Mouse (Mus musculus) frontal cortex, postnatal 10 days (tissue): Measurements from ENCODE around the gene Mybbp1a.

Source experiments
- DNase-seq, 2 experiments: peaks; one replicate each; pipeline ENCODE4 v3.0.0; 2022; ENCODE audit warnings: low spot score in 2 of 2, mixed read lengths in 1 of 2

Mybbp1a gene

DNA sequence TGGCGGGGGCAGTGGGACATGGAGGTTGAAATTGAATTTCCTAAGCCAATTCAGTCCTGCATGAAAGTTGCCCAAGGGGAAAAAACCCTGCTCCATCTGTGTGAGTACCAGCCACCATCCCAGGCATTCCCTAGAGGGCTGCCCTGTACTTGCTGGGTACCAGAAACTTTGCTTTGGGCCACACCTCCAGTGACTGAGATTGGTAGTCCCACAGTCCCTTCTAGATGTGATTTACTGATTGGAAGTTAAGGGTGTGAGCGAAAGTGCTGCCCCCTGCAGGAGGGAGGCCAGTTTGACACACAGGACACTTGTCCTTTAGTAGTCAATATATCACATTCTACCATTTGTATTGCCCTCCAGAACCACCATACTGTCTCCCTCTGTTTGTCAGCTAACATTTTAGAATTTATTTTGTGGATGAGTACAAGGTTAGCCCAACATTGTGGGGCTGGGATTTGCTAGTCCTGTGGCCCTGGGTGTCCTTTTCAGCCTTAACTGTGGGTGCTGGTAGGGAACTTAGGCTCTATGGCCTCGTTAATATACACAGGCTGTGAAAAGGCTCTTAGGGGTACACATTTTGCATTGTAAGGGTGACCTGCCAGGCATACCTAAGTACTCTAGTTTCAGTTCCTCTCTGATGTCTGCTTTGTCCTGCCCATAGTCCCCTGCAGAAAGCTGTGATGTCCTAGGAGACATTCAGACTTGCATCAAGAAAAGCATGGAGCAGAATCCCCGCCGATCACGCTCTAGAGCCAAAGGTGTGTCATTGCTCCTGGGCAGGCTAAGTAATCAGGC is 5.4 kb downstream of the Mybbp1a start:
- no peak for DNase-seq

GRCm38 (mm10) chr11:72447475-72447874 is 6.3 kb downstream of the Mybbp1a start:
- DNase-seq = no peak

- no peak for DNase-seq
Observed at GRCm38 (mm10) chr11:72452140-72452665, 11.0 kb downstream of the Mybbp1a start.

DNA sequence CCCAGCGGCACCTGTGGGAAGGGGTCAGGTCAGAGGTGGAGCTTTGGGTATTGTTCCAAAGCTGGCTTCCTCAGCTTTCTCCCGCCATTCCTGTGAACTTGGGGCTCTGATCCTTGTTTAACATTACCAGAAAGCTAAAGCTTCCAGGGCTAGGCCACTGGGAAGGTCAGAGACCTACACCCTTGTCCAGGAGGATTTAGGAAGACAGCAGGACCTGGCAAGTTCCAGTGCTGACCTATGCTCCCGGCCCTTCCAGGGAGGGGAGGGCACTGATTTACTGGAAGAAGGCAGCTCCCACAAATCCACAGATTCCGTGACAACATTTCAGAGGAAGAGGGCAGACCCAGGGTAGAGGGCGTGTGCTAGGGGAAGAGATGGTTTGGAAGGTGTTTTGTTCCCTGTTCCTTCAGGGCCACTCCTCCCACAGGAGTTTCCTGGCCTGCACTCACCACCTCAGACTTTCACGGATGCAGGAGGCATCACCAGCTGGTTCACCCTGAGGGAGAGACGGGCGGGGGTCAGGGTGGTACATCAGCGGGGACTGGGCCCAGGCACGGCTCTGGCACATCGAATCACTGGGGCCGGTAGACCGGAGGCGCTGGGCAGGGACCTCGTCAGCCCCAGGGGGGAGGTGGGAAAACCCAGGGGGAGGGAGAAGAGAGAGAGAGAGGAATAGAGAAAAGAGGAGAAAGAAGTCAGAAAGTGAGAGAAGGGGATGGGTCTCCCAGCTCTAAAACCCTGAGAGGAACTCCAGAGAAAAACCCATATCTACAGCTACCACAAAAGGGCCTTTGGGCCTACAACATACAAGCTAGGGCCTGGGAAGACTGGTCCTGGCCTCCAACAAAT is 12.2 kb downstream of the Mybbp1a start:
- no peak for DNase-seq

DNA sequence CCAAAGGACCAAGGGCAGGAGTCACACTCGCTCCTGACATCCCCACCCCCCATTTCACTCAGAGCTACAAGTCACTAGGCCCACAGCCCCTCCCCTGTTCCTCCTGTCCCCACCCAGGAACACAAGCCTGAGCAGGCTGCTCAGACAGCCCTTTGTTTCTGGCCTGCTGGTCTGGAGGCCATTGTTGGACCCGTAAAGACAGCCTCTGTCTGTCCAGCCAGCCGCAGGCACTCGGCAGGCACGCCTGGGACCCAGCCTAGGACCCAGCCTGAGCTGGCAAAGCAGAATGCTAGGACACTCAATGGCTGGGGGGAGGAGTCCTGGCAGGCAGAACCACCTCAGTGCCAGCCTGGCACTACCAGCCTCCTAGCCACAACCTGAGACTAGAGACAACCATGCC is 14.5 kb downstream of the Mybbp1a start:
- DNase-seq = peak in 1 of 2 experiments; percentile 45

DNA sequence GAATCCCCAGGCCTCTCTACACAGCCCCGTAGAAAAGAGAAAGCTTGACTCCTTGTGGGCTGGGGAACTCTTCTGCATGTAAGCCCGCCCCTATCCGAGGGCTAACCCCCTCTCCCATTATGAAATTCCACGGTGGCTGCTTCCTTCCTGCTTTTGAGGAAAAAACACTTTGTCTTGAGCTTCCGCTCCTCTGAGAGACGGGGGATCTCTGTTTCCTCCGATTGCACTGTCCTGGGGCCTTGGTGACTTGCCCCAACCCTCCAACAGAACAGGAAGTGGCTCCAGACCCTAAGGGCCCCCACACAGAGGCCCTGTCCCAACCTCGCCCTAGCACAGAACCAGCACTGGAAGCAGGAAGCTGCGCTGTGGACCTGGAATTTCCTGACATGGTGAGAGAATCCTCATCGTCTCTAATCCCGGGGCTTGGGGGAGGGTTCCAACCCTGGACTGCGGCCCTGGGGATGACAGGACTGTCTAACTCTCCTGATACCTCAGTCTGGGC is 16.9 kb downstream of the Mybbp1a start:
- DNase-seq = no peak

DNA sequence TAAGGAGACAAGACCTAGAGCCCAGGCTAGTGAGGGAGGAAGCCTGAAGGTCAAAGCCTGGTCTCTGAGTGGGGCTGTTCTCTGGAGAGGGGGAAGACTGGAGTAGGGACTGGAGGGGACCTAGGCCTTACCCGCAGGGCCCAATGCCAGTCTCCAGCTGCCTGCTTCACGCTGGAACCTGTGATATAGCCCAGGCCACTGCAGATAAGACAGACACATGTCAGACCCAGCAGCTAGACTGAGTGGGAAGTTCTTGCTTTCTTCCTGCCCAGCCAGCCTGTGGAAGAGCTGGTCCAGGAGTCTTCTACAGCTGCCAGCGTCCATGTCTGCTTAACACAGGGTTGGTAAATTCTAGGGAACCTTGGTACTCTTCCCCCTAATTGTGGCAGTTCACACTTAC is 17.3 kb downstream of the Mybbp1a start:
- no peak for DNase-seq

- DNase-seq = no peak
Observed at GRCm38 (mm10) chr11:72461500-72461981, 20.4 kb downstream of the Mybbp1a start.

DNA sequence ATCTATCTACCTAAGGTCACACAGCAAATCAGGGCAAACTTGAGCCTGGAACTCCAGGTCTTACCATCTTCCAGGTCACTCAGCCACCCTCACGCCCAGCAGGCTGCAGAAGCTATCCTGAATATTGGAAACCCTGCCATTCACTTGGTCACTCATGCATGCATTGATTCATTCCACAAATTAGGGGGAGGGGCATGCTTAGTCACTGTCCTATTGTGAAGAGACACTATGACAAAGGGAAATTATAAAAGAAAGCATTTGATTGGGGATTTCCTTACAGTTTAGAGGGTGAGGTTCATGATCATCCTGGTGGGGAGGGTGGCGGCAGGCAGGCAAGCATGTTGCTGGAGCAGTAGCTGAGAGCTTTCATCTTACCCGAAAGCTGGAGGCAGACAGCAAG is 23.7 kb downstream of the Mybbp1a start:
- DNase-seq = no peak

DNA sequence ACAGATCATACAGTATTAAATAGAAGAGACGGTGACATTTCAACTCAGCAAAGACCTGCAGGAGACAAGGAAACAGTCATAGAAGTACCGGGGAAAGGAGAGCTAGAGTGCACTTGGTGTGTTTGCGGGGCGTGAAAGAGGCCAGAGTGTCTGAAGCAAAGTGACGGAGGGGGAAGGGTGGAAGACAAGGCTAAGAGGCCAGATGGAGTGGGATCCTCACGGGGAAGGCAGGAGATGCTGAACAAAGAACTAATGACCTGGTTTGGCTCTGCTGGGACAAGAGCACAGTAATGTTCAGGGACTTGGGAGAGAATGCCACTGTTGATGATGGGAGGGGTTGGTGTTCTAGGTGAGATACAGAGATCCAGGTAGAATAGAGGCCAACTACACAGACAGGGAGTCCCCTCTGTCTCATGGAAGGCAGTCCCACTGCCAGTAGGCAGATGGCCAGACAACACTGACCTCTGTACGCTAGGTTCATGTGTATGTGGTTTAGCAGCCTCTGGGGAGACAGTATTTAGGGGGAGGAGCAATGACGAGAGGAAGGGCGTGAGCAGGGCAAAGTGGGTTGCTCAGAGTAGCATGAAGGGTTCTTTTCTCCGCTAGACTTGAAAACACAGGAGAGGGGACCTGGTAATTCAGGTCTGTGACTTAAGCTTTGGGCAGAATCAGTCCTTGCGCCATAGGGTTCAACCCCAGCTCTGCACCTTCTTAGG is 25.0 kb downstream of the Mybbp1a start:
- no peak for DNase-seq

DNA sequence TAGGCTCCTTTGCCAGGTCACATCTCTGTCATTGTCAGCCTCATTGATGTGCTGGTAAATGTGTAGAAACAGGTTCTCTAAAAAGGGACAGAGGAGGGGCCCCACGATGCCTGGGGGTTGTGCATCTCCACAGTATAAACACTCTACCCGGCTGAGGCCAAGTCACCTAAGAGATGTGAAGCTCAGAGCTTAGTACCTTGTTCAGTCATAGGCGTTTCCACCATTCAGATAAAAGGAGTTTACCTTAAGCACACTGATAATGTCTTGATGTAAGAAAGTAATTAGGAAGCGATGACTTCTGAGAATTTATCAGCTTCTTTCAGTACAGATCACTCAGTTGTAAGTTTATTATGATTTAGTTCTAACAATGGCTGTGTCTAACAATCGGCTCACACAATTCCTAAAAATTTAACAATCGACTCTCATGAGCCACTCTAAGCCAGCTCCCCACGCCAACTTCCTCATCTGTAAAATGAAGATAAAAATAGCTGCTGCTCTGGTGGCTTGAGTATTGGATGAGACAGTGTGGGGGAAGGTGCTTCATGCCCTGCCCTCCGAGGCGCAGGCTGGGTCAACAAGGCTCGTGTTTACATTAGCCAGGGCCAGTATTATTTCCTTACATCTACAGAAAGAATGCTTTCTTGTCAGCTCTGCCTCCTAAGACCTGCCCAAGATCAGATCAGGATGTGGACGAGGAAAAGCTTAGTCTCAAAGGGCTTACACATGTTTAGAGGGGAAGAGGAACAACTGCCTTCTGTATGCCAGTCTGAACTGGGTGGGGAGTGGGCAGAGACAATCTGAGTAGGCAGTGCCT is 25.7 kb downstream of the Mybbp1a start:
- DNase-seq = no peak

DNA sequence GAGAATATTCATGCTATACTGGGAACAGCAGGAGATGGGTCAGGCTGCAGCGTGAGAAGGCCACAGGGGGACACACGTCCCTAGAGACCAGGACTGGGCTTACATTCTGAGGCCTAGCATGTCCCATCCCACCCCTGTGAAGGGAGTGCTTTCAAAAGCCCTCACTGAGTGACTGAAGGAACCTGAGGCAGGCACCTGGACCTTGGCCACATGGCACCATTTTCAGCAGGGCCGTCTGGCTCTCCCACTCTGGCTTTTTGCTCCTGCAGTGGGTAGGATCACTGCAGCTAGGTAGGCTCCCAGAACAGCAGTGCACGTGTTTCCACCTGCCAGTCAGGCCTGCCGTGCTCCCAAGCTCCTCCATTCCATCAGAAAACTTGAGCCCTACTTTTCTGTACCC is 27.4 kb downstream of the Mybbp1a start:
- DNase-seq = no peak

DNA sequence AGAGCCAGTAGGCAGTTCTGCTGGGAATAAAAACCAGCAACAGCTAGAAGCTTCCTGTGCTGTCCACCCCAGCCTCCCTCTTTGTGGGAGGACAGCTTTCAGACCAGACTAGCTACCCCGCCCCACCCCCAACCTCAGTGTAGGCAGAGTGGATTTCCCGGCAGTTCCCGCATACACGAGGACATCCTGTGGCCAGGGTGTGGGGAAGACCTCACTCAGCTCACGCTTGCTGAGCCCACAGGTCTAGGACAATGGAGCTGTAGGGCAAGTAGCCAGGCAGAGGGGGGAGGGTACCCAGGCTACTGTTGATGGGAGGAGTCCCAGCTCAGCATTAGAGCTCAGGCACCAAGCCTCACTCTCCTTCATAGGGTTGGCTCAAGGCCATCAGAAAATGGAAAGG is 28.1 kb downstream of the Mybbp1a start:
- DNase-seq = peak; percentile 55 to 71

DNA sequence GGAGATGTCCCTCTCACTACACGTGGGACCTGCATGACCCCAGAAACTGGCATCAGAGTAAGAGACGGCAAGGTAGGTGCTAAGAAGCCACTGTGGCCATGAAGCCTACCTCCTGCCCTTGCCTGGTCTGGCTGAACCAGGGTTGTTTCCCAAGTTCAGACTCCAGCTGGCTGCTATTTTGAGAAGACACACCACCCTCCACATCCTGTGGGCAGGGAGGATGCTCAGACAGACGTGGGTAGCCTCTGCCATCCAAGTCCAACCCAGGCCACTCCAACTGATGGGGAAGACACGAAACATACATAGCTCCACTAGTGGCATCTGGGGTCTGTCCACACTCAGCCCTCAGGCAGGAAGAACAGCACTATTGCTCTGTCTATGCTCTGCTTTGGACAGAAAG is 28.8 kb downstream of the Mybbp1a start:
- no peak for DNase-seq

DNA sequence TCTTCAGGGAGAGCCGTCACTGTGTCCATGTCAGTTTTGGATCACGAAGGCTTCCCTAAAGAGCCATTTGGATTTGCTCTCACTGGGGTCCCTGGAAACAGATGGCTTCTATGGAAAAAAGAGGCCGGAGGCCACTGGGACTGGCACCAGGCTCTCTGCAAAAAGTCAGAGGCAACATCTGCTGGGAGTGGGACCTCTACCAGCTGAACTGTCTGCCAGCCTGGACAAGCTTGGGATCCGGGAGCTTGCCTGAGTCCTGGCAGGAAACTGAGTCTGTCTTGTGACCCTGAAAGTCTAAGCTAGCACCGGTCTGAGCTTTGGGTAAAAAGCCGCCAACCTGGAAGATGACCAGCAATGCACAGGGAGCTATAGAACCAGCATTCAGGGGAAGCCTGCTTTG is 30.2 kb downstream of the Mybbp1a start:
- no peak for DNase-seq

DNA sequence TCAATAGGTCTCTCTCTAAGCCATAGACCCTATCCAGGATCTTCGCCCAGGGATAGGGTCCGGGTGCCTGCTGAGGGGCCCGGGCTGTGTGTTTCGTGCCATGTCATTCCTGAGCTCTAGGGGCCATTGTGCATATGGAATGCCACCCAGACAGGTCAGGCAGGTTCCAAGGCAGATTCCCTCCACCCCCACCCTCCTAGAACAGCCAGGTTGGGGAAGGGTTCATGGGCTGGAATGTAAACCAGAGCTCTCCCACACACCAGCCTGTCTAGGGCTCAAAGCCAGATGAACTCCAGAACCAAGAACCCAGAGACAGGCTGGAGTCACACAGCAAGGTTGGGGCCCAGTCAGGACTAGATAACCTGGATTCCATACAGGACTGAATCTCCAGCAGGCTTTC is 32.4 kb downstream of the Mybbp1a start:
- DNase-seq = no peak

DNA sequence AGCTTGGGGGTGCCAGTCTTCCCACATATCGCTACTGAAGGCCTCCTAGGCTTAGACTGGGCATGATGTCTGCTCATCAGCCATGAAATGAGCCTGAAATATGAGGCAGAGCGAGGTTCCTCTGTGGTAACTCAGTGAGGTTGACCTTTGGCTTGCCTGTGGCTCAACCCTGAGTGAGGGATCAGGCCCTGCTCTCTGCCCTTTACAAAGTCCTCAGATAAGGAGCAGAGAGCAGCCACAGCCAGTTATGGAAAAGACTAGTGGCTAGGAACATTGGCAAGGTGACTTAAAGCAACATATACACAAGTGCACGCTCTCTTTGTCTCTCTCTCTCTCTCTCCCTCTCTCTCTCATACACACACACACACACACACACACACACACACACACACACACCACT is 33.8 kb downstream of the Mybbp1a start:
- no peak for DNase-seq

GRCm38 (mm10) chr11:72475408-72475807 is 34.3 kb downstream of the Mybbp1a start:
- no peak for DNase-seq

DNA sequence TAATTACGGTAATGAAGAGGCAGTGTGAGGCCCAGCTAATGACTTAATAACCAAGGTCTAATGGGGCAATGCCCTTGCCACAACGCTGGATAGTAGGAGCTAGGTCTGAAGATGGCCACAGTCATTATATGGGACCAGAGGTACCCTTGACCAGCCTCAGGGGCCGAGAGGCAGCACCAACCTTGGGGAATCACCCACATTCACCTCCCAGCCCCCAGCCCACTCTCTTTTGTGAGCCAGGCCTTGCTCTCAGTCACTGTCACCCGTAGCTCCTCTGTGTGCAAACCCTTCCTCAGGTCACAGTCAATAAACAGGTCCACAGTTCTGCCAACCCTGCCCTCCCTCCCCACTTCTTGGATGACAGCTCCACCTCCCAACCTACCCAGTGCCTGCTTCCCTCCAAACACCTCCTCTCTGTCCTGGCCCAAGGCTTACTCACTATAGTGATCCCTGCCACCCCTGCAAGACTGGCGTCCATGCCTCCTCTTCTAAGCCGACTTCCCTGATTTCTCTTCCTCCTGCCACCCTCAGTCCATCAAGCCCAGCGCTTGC is 35.0 kb downstream of the Mybbp1a start:
- no peak for DNase-seq

GRCm38 (mm10) chr11:72477182-72477581 is 36.0 kb downstream of the Mybbp1a start:
- no peak for DNase-seq

DNA sequence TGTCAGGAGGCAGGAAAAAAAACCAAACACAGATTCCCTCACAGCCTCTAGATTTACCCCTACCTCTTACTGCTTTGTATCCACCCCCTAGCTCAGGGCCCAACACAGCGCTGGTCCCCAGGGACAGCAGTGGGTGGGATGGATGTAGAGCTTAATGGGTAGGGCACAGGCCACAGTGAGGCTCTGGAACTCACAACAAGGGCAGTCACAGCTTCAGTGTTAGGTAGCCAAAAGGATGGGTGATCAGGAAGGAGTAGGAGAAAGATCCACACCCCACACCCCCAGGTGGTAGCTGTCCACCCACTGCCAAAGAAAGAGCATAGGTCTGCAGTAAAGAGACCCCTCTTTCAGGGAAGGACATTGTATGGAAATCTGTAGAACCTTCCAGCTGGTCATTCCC is 36.5 kb downstream of the Mybbp1a start:
- no peak for DNase-seq
